Mouse (Mus musculus) left cerebral cortex, adult 8-10 months (tissue): ENCODE data around the gene Sgpl1. TPM values are rescaled to one million over a fixed set of nuclear protein-coding genes. Genes with fewer than 3 reads are reported as not detected.
A peak's percentile ranks its signal among the peaks of the same experiment; 100 is the strongest.

Experiments used
- DNase-seq, 2 experiments: peaks; one replicate each; pipeline ENCODE4 v3.0.0; 2022; ENCODE audit warnings: low spot score in 2 of 2
- total RNA-seq, 4 experiments: library from RNA; stranded (reverse); gene quantifications; 2 replicates each; pipeline ENCODE4 v1.2.4; 2022

Sgpl1 gene
- total RNA-seq, 4 experiments from 2014 or later = 23.4 to 33.9 (median 28.5) TPM

GRCm38 (mm10) chr10:61088468-61088867, 59.0 kb downstream of the Sgpl1 start:
- DNase-seq = no peak

- DNase-seq = no peak
Measured at GRCm38 (mm10) chr10:61086502-61086901, 61.0 kb downstream of the Sgpl1 start.

- no peak for DNase-seq
Measured at GRCm38 (mm10) chr10:61085364-61085763, 62.1 kb downstream of the Sgpl1 start.

GRCm38 (mm10) chr10:61080931-61081255, 66.6 kb downstream of the Sgpl1 start:
- no peak for DNase-seq

GRCm38 (mm10) chr10:61080227-61080930, 67.1 kb downstream of the Sgpl1 start:
- peak in 1 of 2 experiments; percentile 50 for DNase-seq

GRCm38 (mm10) chr10:61075607-61076006, 71.9 kb downstream of the Sgpl1 start:
- DNase-seq = no peak

GRCm38 (mm10) chr10:61074643-61075042, 72.9 kb downstream of the Sgpl1 start:
- DNase-seq = no peak

GRCm38 (mm10) chr10:61072324-61072723, 75.2 kb downstream of the Sgpl1 start:
- peak in 1 of 2 experiments; percentile 47 for DNase-seq

GRCm38 (mm10) chr10:61069248-61069647, 78.3 kb downstream of the Sgpl1 start:
- no peak for DNase-seq

- peak in 1 of 2 experiments; percentile 48 for DNase-seq
Measured at GRCm38 (mm10) chr10:61068436-61069192, 78.9 kb downstream of the Sgpl1 start.

GRCm38 (mm10) chr10:61065287-61066005, 82.1 kb downstream of the Sgpl1 start:
- no peak for DNase-seq

GRCm38 (mm10) chr10:61064635-61065034, 82.9 kb downstream of the Sgpl1 start:
- DNase-seq = no peak

- DNase-seq = no peak
Measured at GRCm38 (mm10) chr10:61063271-61063864, 84.1 kb downstream of the Sgpl1 start.

- DNase-seq = no peak
Measured at GRCm38 (mm10) chr10:61059543-61060110, 87.9 kb downstream of the Sgpl1 start.

GRCm38 (mm10) chr10:61059101-61059500, 88.4 kb downstream of the Sgpl1 start:
- no peak for DNase-seq

GRCm38 (mm10) chr10:61056661-61057060, 90.8 kb downstream of the Sgpl1 start:
- DNase-seq = no peak

- DNase-seq = peak in 1 of 2 experiments; percentile 38
Measured at GRCm38 (mm10) chr10:61051993-61052613, 95.4 kb downstream of the Sgpl1 start.
